Mouse (Mus musculus) intestine, postnatal 0 days (tissue): ENCODE data around the gene Sh3bgrl2. TPM values are rescaled to one million over a fixed set of nuclear protein-coding genes. Genes with fewer than 3 reads are reported as not detected.

Experiments
- ATAC-seq: fragments of 200-750 bp; cut with Nextera tagmentation; 2 replicates; pipeline ENCODE4 v1.8.0; 2017; ENCODE audit warnings: mild to moderate bottlenecking, moderate TSS enrichment, moderate library complexity
- H3K27ac ChIP-seq: fragments of 300-500 bp; sonication (generic); 2 replicates; pipeline ENCODE4 v1.5.1; 2014; ENCODE audit warnings: mild to moderate bottlenecking, low read depth, low read length, moderate library complexity
- H3K27me3 ChIP-seq: fragments of 300-500 bp; sonication (generic); replicated peaks from 2 replicates; pipeline ENCODE4 v1.6.1; 2014; ENCODE audit warnings: low read length, mixed read lengths; ENCODE audit not compliant: control insufficient read depth, insufficient read depth
- H3K36me3 ChIP-seq: fragments of 300-500 bp; sonication (generic); 2 replicates; pipeline ENCODE4 v1.6.1; 2014; ENCODE audit warnings: mild to moderate bottlenecking, moderate library complexity; ENCODE audit not compliant: control insufficient read depth, insufficient read depth
- H3K4me1 ChIP-seq: fragments of 300-500 bp; sonication (generic); replicated peaks from 2 replicates; pipeline ENCODE4 v1.6.1; 2014; ENCODE audit warnings: antibody characterized with exemption, low read length, mixed read lengths; ENCODE audit not compliant: control insufficient read depth, insufficient read depth
- H3K4me2 ChIP-seq: fragments of 300-500 bp; sonication (generic); replicated peaks from 2 replicates; pipeline ENCODE4 v1.6.1; 2014; ENCODE audit warnings: low read depth, mild to moderate bottlenecking, moderate library complexity
- H3K4me3 ChIP-seq: fragments of 300-500 bp; sonication (generic); 2 replicates; pipeline ENCODE4 v1.5.1; 2014; ENCODE audit warnings: low read depth, low read length
- H3K9ac ChIP-seq: fragments of 300-500 bp; sonication (generic); 2 replicates; pipeline ENCODE4 v1.6.1; 2014; ENCODE audit warnings: mild to moderate bottlenecking, low read depth, low read length
- H3K9me3 ChIP-seq: fragments of 300-500 bp; sonication (generic); 2 replicates; pipeline ENCODE4 v1.6.1; 2016; ENCODE audit warnings: mixed run types; ENCODE audit not compliant: control insufficient read depth
- CTCF ChIP-seq: sonication (generic); IDR thresholded peaks from 2 replicates; pipeline ENCODE4 v1.5.1; 2016; ENCODE audit warnings: low read depth, mild to moderate bottlenecking, control low read depth, antibody characterized with exemption, moderate library complexity
- WGBS: fragments of 180-500 bp; shearing (Covaris S2); extraction: QIAGEN DNeasy Blood & Tissue Kit; methylation state at CpG from one replicate; pipeline ENCODE4 v1.1.7; 2014; 5-methylcytosine and 5-hydroxymethylcytosine counted together
- polyA plus RNA-seq: library from polyadenylated mRNA; unstranded; fragments of >200 nt; fragmentation: Nextera tagmentation; extraction: Ambion mirVana; gene quantifications from 2 replicates; pipeline ENCODE4 v1.2.1, GENCODE M21; 2015

Sh3bgrl2 gene
- polyA plus RNA-seq, 1 experiment from 2014 or later = 21.7 TPM

DNA sequence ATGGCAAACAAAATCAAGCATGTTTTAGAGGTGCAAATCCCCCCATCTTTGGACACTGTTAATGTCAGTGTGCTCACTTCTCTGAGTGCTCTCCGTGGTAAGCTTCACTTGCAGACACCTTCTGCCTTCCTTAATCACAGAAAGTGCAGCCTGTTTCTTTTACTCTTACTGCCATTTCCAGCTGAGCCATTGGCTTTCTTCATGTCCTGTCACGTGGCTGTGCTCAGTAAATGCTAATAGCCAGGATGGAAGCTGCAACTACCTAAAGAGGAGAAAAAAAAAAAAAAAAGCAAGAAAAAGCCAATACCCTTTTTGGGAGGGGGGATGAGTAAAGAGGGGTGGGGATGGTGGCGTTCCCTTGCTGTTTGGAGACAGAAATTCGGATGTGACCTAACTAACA, 95.7 kb downstream of the Sh3bgrl2 start:
- Histone ChIP-seq H3K4me2 (no peak overlapping the region), H3K9me3 (no peaks in the 10 kb centered on the region), H3K27ac (no peak overlapping the region), H3K9ac (no peak overlapping the region), H3K4me3 (no peak overlapping the region), H3K27me3 (no peaks in the 10 kb centered on the region), H3K4me1 (no peaks in the 10 kb centered on the region), H3K36me3 (no peaks in the 10 kb centered on the region)
- WGBS = 53% methylated on average over 4 of the region's 4 CpGs
- TF ChIP-seq CTCF = no peak
- no peak for ATAC-seq

- H3K9ac ChIP-seq = no peak overlapping the region
- H3K27me3 ChIP-seq = no peaks in the 10 kb centered on the region
- WGBS = 88% methylated on average over 2 of the region's 2 CpGs
Observed at GRCm38 (mm10) chr9:83646215-83646614, 98.1 kb downstream of the Sh3bgrl2 start.

DNA sequence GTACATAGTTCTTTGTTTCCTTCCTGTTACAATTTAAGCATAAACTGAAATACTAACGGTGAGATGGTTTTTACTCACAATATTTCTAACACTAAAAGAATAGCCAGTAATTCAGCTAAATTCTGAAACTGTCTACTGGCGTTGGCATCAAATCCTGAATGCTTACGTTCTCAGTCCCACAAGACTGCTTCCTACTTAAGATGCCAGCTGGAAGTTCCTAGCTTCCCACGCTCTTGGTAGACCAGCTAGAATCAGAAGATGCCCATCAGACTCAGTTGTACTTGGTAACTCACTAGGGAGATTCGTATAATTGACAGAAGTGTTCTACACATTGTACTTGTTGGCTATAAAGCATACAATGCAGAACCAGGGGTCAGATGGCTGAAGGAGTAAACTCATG, 98.6 kb downstream of the Sh3bgrl2 start:
- TF ChIP-seq CTCF = no peak
- H3K27me3 ChIP-seq = no peaks in the 10 kb centered on the region
- 90% methylated on average over 5 of the region's 5 CpGs for WGBS
- no peak overlapping the region for H3K9ac ChIP-seq
- H3K27ac ChIP-seq = no peak overlapping the region
- no peak for ATAC-seq
- no peaks in the 10 kb centered on the region for H3K4me1 ChIP-seq
- H3K36me3 ChIP-seq = no peaks in the 10 kb centered on the region
- no peak overlapping the region for H3K4me2 ChIP-seq
- no peaks in the 10 kb centered on the region for H3K9me3 ChIP-seq
- no peak overlapping the region for H3K4me3 ChIP-seq

More at GRCm38 (mm10) chr9:83646215-83646614, 98.1 kb downstream of the Sh3bgrl2 start:
- H3K4me3 ChIP-seq = no peak overlapping the region
- no peaks in the 10 kb centered on the region for H3K4me1 ChIP-seq
- ATAC-seq = no peak
- H3K9me3 ChIP-seq = no peaks in the 10 kb centered on the region
- H3K4me2 ChIP-seq = no peak overlapping the region
- H3K36me3 ChIP-seq = no peaks in the 10 kb centered on the region
- TF ChIP-seq CTCF = no peak
- no peak overlapping the region for H3K27ac ChIP-seq

DNA sequence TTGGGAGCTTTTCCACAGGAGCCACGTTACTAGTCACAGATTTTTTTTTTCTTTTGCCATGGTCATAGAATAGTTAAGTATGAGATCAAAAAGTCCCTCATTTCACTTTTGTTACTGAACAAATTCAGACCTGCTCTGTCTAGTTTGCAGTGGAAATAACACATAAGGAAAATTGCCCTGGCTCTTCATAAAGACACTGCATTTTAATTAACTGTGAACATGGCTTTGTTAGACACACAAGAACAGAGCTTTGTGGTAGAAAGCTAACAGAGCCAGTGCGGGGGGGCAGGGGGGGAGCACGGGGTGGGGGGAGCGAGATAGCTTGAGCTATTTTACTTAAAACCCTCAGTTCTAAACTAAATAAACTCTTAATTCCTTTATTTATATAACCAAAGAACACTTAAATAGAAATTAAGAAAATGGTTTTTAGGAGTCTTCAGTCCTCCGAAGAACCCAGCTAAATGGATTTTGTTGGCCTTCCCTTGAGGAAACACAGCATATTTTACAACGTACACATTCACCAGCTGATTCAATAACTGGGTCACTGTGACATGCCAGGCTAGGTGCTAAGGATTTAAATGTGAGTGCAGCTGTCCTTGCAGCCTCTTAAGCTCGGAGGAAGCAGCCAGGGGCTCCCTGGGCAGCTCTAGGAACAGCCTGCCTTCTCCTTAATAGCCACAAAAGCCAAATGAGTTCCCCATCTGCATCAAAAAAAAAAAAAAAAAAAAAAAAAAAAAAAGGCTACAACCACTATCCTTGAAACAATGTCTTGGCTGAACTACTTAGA, 100.0 kb downstream of the Sh3bgrl2 start:
- Histone ChIP-seq H3K36me3 (no peaks in the 10 kb centered on the region), H3K4me3 (no peak overlapping the region), H3K4me2 (no peak overlapping the region), H3K9ac (no peak overlapping the region), H3K4me1 (no peaks in the 10 kb centered on the region), H3K27ac (no peak overlapping the region), H3K27me3 (no peaks in the 10 kb centered on the region), H3K9me3 (no peaks in the 10 kb centered on the region)
- 24% methylated on average over 7 of the region's 7 CpGs for WGBS
- ATAC-seq = no peak
- no peak for TF ChIP-seq CTCF

- H3K27ac ChIP-seq = no peak overlapping the region
- H3K9ac ChIP-seq = no peak overlapping the region
- no peaks in the 10 kb centered on the region for H3K4me1 ChIP-seq
- no peak for ATAC-seq
- no peak for TF ChIP-seq CTCF
- no peak overlapping the region for H3K4me3 ChIP-seq
- WGBS = 38% methylated on average over 3 of the region's 3 CpGs
- H3K9me3 ChIP-seq = no peaks in the 10 kb centered on the region
- H3K36me3 ChIP-seq = no peaks in the 10 kb centered on the region
- H3K4me2 ChIP-seq = no peak overlapping the region
- no peaks in the 10 kb centered on the region for H3K27me3 ChIP-seq
Observed at GRCm38 (mm10) chr9:83648733-83649132, 100.6 kb downstream of the Sh3bgrl2 start.

DNA sequence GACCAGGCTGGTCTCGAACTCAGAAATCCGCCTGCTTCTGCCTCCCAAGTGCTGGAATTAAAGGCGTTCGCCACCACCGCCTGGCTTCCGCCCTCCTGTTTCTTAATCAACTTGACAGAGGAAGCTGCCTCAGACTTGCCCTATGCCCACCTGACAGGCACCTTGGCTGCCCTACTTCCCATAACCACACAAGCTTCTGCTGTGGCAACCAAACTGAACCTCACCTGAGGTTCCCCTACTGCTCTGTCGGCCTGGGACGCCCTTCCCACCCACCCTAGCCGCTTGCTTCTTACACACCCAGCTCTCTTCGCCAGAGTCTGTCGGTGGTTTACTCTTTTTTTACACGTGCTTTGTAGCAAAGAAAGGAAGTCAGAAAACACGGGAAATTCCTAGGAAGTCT, 103.9 kb downstream of the Sh3bgrl2 start:
- no peak overlapping the region for H3K27ac ChIP-seq
- H3K4me2 ChIP-seq = no peak overlapping the region
- H3K36me3 ChIP-seq = no peaks in the 10 kb centered on the region
- TF ChIP-seq CTCF = no peak
- WGBS = 78% methylated on average over 13 of the region's 13 CpGs
- ATAC-seq = no peak
- H3K9ac ChIP-seq = no peak overlapping the region
- H3K4me3 ChIP-seq = no peak overlapping the region
- no peaks in the 10 kb centered on the region for H3K4me1 ChIP-seq
- no peaks in the 10 kb centered on the region for H3K27me3 ChIP-seq
- no peaks in the 10 kb centered on the region for H3K9me3 ChIP-seq
